Mouse (Mus musculus) gastrocnemius, postnatal 10 days (tissue): ENCODE results near the gene Tgif2. TPM values are rescaled to one million over a fixed set of nuclear protein-coding genes. Genes with fewer than 3 reads are reported as not detected.

Experiments
- total RNA-seq, 2 experiments: library from RNA; stranded (reverse); gene quantifications; 2 replicates each; pipeline ENCODE4 v1.2.3; 2021

Tgif2 gene
- total RNA-seq, 2 experiments from 2014 or later, result 5.4 to 8.4 TPM

Other genes starting within 250 kb of the Tgif2 start
- gene Dlgap4, start 226.3 kb upstream of the Tgif2 start, total RNA-seq, result 100 to 1,000 TPM in 1 of 2 experiments, 10 to 100 TPM in 1; 76.5 to 102 TPM
- 100 to 1,000 TPM; 186 to 216 TPM for gene Myl9, start 64.6 kb upstream of the Tgif2 start, total RNA-seq
- gene 4930518I15Rik, start 17.9 kb downstream of the Tgif2 start, total RNA-seq, result 1 to 10 TPM in 1 of 2 experiments, under 1 TPM in 1; 0.54 to 1.6 TPM
- gene Rab5if, start 23.1 kb downstream of the Tgif2 start, total RNA-seq, result 10 to 100 TPM; 75.3 to 79.5 TPM
- gene Sla2, start 47.2 kb downstream of the Tgif2 start, total RNA-seq, result not detected
- 10 to 100 TPM; 22.5 to 26.1 TPM for gene Ndrg3, start 152.0 kb downstream of the Tgif2 start, total RNA-seq
- gene Dsn1, start 167.1 kb downstream of the Tgif2 start, total RNA-seq, result 1 to 10 TPM; 5.3 to 6.0 TPM
- 10 to 100 TPM; 15.4 to 20.3 TPM for gene Soga1, start 239.2 kb downstream of the Tgif2 start, total RNA-seq
- not detected for gene Tldc2, start 247.0 kb downstream of the Tgif2 start, total RNA-seq